Mouse (Mus musculus) layer of hippocampus, adult 2 months (tissue): ENCODE measurements around the gene Akap13. TPM values are rescaled to one million over a fixed set of nuclear protein-coding genes. Genes with fewer than 3 reads are reported as not detected.
A peak's percentile ranks its signal among the peaks of the same experiment; 100 is the strongest.

Experiments
- DNase-seq, 2 experiments: peaks; one replicate each; pipeline ENCODE4 v3.0.0; 2022; ENCODE audit warnings: low spot score in 2 of 2
- H3K27ac ChIP-seq: fragments of 200-600 bp; 2 replicates; pipeline ENCODE4 v1.8.1; 2022
- H3K4me3 ChIP-seq: fragments of 200-600 bp; 2 replicates; pipeline ENCODE4 v1.8.1; 2022; ENCODE audit warnings: mild to moderate bottlenecking
- CTCF ChIP-seq: fragments of 200-600 bp; conservative IDR thresholded peaks from 2 replicates; pipeline ENCODE4 v1.8.1; 2022; ENCODE audit warnings: antibody characterized with exemption, mild to moderate bottlenecking, moderate library complexity
- long read RNA-seq, 2 experiments: library from polyadenylated mRNA; stranded (forward); transcript quantifications; one replicate each; pipeline ENCODE4 v2.0.0; 2021; ENCODE audit warnings: borderline mapping rate in 2 of 2
- total RNA-seq, 2 experiments: library from RNA; stranded (reverse); gene quantifications; 2 replicates each; pipeline ENCODE4 v1.2.3; 2021

Gene Akap13
- 10 to 100 TPM; 66.5 to 73.6 TPM for total RNA-seq
- long read RNA-seq, experiment 1, partial matches to known transcripts, result 2 of 11 reads
- long read RNA-seq, experiment 1, other reads (novel, unspliced or antisense), result 9 of 11 reads
- long read RNA-seq, experiment 2, partial matches to known transcripts, result 14 of 17 reads
- long read RNA-seq, experiment 2, other reads (novel, unspliced or antisense), result 3 of 17 reads

DNA sequence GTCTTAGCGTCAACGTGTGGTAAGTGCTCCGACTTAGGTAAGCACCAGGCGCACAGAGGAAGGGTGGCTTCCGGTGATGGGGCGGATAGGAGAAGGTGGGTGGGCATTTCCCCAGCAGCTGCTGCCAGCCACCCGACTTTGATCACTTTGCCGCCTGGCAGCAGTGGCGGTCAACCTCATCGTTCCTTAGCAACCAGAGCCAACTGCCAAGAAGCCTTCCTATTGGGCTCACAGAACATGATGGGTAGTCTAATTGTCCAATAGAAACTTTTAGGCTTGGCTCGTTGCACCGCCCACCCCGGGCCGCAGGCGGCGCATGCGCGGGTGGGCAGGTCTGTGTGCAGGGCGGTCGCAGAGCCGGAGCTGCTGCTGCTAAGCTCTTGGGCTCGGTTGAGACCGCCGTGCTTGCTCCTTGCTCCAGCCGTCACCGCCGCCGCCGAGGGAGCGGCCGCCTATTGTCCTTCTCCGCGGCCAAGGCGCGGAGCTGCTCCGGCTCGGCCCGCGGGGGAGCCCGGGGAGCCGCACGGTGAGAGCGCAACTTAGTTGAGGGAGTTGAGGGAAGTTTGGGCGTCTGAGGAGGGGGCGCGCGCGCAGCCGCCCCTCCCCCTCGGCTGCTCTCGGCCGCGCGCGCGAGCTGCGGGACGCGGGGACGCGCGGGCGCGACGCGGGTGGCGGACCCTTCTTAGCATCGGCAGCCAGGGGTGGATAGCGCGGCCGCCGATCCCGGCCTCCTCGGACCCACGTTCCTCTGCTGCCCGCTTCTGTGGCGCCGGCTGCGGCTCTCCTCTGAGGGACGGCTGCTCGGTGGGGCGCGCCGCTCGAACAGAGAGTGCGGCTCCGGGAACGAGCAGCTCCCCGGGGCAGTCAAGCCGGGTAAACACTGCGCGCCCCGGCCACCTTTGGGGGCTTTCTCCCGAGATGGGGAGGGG is at the start of gene Akap13:
Gene Akap13, plus strand, starts transcription at position 312 of the 929 bp plus-strand sequence.
- TF ChIP-seq CTCF, result peak; percentile 82
- H3K27ac ChIP-seq, result peak within 1 kb of the TSS; percentile 89
- peak within 1 kb of the TSS; percentile 75 for H3K4me3 ChIP-seq
- peak; percentile 97 to 98 for DNase-seq

DNA sequence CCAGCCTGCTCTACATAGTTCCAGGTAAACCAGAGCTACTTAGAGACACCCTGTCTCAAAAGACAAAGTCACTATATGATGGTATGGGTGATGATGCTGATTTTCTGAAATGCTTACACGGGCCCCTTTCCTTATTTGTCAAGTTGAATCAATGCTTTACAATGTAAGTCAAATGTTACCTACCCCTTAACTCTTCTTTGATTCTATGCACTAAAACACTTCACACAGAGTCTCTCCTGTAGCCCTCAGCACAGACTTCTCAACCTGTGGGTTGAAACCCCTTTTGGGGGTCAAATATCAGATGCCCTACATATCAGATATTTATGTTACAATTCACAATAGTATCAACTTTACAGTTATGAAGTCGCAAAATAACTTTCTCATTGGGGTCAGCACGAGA is 44.7 kb upstream of the Akap13 start:
- Histone ChIP-seq H3K4me3 (no peak overlapping the region), H3K27ac (no peak overlapping the region)
- no peak for TF ChIP-seq CTCF
- DNase-seq, result no peak

DNA sequence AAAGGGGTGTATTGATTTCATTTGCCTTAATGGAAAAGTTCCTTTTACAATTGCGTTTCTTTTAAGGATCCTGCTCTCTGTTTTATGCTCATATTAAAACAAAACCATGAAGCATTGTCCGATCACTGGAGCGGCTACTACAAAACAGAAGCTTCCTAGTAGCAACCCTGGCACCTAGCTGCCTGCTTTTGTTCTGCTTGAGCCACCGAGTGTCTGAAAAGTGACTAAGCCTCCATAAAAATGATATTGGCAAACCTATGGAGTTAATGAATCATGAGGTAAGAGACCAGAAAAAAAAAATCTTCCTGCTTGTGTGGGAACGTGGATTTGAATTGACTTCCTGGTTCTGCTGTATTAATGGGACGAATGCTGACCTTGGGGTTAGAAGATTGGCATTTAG is 44.1 kb upstream of the Akap13 start:
- no peak for DNase-seq
- no peak for TF ChIP-seq CTCF
- Histone ChIP-seq H3K27ac (no peak overlapping the region), H3K4me3 (no peak overlapping the region)

DNA sequence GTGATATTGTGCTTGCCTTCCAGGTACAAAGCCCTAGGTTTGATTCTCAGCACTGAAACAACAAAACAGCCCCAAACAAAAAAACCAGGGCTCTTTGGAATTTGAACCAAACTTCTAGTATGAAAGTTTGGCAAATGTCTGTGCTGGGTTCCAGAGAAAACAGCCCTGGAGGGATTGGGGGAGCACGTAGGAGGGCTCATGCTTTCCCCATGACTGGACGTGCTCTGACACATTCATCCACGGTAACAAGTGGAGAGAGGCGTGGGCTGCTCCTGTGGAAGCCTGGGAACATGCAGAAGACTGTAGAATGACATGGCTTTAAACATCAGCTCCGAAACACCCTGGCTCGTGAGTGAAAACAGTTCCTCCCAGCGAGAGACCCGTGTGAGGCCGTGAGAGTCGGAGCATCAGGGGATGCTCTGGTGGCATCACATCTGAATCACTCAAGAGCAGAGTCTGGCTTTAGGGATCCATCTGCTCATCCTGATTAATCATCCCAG is 43.3 kb upstream of the Akap13 start:
- peak in 1 of 2 experiments; percentile 10 for DNase-seq
- Histone ChIP-seq H3K27ac (peak overlapping the region; percentile 41; the same call in 1 of the 2 replicates), H3K4me3 (no peak overlapping the region)
- no peak for TF ChIP-seq CTCF

DNA sequence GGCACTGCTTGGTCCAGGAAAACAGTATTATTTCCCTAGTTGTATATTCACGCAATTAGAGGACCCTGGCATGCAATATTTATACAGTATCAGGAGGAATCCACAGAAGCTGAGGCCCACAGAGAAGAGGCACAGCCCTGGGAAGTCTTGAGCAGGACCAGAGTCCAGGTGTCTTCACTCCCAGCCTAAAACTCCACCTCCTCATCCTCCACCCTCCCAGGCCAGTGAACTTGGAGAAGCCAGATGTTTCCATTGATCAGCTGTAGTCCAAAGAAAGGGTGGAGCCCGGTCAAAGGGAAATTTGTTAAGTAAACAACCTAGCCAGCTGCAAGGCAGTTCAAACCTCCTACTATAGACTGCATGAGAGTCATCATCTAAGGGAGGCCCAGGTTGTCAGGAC is 42.8 kb upstream of the Akap13 start:
- Histone ChIP-seq H3K27ac (0 out of 2 replicates have a peak overlapping the region, but pooled peaks have one; percentile 41), H3K4me3 (no peak overlapping the region)
- no peak for TF ChIP-seq CTCF
- DNase-seq, result no peak

DNA sequence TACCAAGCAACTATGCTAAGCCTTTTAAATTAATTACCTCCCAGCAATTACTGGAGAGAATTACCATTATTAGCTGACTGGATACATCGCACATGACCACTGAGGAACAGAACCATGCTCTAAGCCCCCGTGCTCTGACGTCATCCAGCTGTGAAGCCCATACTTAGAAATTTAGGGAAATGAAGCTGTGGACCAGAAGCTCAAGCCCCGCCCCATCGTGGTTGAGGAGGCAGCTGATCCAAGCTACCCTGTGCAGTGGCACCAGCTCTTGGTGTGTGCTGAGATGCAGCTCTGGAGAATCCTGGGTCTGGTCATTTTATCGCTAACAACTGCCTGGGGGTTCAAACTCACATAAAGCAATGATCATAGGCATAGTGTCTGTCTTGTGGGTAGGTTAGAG is 41.4 kb upstream of the Akap13 start:
- no peak for DNase-seq
- H3K4me3 ChIP-seq, result no peak overlapping the region
- no peak overlapping the region for H3K27ac ChIP-seq
- no peak for TF ChIP-seq CTCF

DNA sequence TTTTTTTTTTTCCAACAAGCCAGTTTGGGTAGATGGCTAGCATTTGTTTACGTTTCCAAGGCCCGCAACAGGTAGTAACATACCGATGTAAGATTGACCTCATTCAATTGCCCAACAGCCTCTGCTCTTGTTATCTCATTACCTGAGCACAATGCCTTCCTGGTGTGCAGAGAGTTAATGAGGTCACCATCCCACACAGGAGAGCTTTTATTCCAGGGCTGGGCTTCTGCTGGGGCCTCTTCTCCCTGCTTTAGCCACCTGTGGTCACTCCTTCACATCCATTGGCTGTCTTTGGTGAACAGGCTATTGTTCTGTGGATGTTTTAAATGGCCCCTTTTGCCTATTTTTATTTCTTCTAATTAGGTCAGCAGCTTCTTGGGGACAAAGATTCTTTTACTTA is 41.0 kb upstream of the Akap13 start:
- no peak overlapping the region for H3K27ac ChIP-seq
- no peak for TF ChIP-seq CTCF
- no peak overlapping the region for H3K4me3 ChIP-seq
- no peak for DNase-seq

DNA sequence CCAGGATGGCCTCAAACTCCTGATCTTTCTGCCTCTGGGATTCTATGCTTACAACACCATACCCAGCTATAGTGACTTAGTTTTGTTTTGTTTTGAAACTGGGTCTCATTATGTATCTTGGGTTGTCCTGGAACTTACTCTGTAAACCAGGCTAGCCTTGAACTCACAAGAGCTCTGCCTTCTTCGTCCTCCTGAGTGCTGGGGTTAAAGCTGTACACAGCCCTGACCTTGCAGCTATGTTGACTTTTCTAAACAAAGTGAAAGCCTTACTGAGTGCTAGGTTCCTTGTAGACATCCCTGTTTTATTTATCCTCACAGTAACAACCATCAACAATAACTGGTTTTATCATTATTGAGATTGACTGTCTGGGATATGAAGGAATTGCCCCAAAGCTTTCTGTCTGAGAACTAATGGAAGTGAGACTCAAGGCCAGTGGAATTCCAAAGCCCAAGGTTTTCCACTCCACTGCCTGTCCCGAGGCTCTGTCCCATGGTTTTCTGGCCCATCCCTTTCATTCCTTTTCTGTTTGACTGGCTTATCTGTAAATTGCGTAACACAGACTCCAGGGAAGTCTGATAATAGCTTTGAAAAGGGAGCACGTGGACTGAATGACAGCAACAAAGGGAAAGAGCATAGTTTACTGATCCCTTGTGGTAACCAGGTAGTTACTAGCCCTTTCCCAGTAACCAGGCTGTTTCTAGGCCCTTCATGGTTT is 40.0 kb upstream of the Akap13 start:
- Histone ChIP-seq H3K4me3 (no peak overlapping the region), H3K27ac (no peak overlapping the region)
- DNase-seq, result no peak
- TF ChIP-seq CTCF, result no peak

DNA sequence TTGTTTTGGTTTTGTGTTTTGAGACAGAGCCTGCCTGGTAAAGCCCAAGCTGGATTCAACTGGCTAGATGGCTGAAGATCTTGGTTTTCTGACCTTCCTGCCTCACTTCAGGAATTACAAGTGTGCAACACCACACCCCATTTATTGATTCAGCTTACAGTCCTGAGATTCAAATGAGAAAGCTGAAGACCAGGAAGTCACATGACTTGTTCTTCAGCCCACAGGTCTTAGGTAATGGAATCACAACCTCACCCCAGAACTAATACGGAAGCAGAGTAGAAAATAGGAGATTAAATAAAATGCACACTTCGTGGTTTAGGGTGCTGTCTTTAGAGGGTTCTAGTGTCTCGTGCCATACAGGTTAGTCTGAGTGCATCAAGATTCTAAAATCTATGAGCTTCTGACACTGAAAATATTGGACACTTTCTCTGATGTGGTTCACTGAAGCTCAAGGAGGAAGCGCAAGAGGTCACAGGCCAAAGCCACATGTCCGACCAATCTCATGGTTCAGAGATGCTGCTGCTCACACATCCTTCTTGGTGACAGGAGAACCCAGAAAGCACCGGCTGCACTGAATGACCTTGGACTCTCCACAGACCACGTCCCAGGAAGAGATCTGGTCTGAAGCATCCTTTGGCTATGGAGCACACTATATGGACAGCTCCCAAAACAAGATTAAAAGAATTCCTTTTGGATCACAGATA is 39.3 kb upstream of the Akap13 start:
- no peak for DNase-seq
- no peak for TF ChIP-seq CTCF
- Histone ChIP-seq H3K4me3 (no peak overlapping the region), H3K27ac (no peak overlapping the region)

DNA sequence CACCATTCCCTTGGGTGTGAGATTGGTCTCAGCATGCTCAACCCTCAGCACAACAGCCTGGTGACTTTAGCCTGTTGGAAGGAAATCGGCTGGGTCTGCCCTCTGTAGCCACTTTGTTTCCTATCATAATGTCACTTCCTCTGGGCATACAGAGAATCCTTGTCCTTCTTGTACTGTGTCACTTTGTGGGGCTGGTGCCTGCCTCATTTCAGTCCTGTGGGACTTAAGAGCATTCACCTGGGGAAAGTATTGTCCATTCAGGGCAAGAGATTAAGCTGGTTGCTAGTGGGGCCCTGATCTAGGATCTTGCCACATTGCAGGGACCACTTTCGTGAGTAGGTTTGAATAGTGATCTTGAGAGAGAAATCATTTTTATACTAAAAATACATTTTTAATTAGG is 34.4 kb upstream of the Akap13 start:
- no peak for DNase-seq
- H3K27ac ChIP-seq, result no peak overlapping the region
- TF ChIP-seq CTCF, result no peak
- no peak overlapping the region for H3K4me3 ChIP-seq

DNA sequence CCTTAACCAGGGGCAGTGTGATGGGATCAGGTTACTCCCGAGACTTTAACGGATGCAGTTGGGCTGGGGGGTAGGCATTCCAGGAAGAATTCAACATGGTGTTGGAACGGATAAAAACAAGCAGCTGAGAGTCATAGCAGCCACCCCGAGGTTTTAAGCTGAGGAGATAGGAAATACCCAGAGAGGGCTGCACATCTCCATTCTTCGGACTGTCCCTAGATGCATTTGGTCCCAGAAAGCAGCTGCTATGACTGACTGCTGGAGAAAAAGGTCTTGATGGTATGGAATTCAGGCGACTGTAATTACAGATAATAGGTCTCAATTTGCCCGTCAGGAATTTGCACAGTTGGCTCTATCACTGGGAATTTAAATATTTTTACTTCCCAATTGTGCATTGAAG is 31.2 kb upstream of the Akap13 start:
- DNase-seq, result no peak

DNA sequence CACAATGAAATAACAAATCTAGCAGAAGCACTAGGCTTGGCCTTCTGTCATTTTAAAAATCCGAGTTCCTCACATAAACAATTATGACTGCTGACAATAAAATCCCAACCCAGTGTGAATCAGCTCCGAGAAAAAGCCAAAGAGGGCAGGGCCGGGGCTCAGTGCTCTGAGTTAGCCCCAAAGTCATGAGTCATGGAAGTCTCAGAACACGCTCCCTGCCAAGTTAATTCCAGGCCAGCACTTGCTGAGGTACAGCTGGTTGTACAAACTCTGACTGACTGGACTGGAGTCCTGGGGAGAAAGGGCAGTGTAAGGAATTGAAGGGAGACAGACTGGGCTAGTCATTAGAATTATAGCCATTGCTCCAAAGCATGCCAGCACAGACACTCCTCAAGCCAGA is 28.0 kb upstream of the Akap13 start:
- no peak for TF ChIP-seq CTCF
- no peak overlapping the region for H3K27ac ChIP-seq
- no peak for DNase-seq
- no peak overlapping the region for H3K4me3 ChIP-seq

More for the DNA sequence above, 31.2 kb upstream of the Akap13 start:
- Histone ChIP-seq H3K27ac (no peak overlapping the region), H3K4me3 (no peak overlapping the region)
- no peak for TF ChIP-seq CTCF
